Mouse (Mus musculus) urinary bladder, postnatal 25 days (tissue): ENCODE measurements around the gene Ahnak.
"Not testable (repeated sequence)": the region's sequence is repeated elsewhere in the genome, so short reads cannot be mapped to it uniquely, and the experiment has no call there.

Source experiments
- DNase-seq: peaks from one replicate; pipeline ENCODE4 v3.0.0; 2022; ENCODE audit warnings: low spot score

Ahnak gene

DNA sequence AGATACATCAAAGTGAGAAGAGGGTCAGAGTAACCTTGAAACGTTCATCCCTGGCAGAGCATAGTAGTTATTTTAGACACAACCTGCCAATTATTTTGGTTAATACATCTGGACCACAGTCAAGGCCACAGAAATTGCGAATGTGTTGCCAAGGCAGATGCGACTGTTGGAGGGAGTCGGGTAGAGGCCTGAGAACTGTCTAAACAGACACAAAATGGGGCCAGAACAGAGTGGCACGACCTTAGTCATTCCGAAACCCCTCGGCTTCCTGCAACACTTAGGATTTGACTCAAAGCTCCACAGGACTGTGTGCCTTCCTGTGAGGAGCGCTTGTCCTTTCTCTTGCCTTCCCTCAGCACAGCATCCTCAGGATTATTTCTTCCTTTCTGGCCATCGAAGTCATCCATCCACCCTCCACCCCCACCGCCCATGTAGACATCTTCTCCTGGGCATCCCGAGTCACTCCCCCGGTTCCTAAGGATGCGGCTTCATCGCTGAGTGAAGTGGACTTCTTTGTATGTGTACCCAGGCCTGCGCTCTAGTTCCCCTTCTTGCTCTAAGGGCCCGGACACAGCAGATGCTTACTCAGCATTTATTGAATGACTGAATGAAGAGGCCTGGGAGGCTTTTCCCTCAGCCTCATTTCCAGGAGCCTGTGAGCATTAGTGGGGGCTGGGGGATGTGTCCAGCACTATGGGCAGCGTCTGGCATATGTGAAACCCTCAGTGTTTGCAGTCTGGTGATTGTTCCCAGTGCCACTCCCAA lies 111.4 kb downstream of the Ahnak start:
- DNase-seq: no peak

GRCm38 (mm10) chr19:9101062-9101457 lies 112.0 kb downstream of the Ahnak start:
- DNase-seq: no peak

DNA sequence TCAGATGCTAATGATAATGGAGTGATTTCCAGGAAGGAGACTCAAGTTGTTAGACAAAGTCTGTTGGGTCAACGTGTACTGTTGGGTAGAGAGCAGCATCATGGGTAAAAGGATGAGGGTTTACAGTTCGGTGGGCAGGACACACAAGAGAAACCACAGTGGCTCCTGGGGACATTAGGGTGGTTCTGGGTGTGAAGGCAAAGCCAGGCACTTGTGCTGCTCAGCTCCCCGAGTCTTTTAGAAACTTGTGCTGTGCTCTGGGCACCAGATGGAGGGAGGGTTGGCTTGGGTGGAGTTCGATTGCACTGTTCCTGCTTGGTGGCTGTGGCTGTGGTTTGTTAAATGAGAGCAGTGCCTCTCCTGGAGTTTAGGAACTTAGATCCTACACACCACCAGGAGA lies 114.9 kb downstream of the Ahnak start:
- DNase-seq: no peak

- no peak for DNase-seq
Observed at GRCm38 (mm10) chr19:9105101-9105685, 116.1 kb downstream of the Ahnak start.

GRCm38 (mm10) chr19:9106096-9106495 lies 117.0 kb downstream of the Ahnak start:
- no peak for DNase-seq

GRCm38 (mm10) chr19:9106751-9107378 lies 117.8 kb downstream of the Ahnak start:
- DNase-seq: peak; percentile 52

- peak; percentile 42 for DNase-seq
Observed at GRCm38 (mm10) chr19:9107379-9107755, 118.3 kb downstream of the Ahnak start.

GRCm38 (mm10) chr19:9108536-9108935 lies 119.5 kb downstream of the Ahnak start:
- no peak for DNase-seq

DNA sequence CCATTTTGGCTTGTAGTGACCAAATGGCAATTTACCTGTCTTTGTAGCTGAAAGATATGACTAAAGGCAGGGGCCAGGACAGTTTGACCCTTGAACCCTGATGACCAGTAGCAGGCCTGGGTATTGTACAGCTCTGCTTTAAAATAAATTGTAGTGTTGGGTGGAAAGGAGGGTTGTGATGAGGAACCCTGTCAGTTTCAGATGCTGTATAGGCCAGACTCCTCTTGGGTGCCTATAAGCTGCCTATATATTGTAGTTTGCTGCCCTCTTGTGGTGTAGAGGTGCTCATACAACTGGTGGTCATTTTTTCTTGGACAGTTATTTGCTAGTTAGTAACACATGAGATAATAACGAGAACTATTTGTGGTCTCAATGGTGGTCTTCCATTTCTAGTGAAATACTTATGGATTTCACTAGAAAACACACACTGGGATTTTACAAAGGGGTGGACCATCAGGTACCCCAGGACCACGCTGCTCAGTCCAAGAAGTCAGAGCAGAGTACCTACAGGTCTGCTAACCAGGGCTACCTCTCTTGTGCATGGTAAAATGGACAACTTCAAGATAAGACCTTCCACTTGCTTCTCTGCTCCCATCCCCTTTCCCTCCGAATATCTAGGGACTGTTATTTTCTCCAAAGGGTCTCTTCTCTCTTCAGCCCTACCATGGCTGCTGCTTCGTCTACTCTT lies 121.2 kb downstream of the Ahnak start:
- DNase-seq: no peak

- DNase-seq: no peak
Observed at GRCm38 (mm10) chr19:9112043-9112442, 123.0 kb downstream of the Ahnak start.

DNA sequence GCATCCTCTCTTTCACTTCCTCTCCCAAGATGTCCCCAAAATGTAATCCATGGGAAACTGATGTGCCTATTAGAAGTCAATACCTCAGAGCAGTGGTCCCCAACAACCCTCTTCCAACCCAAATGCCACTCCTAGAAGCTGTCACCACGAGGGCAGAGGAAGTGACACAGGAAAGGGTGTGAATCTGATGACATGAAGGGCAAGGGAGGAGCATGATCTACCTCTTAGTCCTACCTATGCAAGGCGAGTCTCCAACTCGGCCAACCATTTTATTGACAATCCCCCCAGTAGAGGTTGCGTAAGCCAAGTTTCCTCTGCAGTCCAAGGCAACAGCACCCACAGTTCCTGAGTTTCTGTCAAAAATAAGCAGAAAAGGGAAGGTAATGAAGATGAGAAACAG lies 127.2 kb downstream of the Ahnak start:
- no peak for DNase-seq

- no peak for DNase-seq
Observed at GRCm38 (mm10) chr19:9117275-9117674, 128.2 kb downstream of the Ahnak start.

GRCm38 (mm10) chr19:9119655-9120425 lies 130.8 kb downstream of the Ahnak start:
- DNase-seq: no peak

GRCm38 (mm10) chr19:9122390-9122789 lies 133.3 kb downstream of the Ahnak start:
- no peak for DNase-seq

GRCm38 (mm10) chr19:9123986-9124385 lies 134.9 kb downstream of the Ahnak start:
- DNase-seq: not testable (repeated sequence)
